Mouse (Mus musculus) olfactory bulb, adult 2 months (tissue): ENCODE results near the gene Mterf2. TPM values are rescaled to one million over a fixed set of nuclear protein-coding genes. Genes with fewer than 3 reads are reported as not detected.
A peak's percentile ranks its signal among the peaks of the same experiment; 100 is the strongest.

ENCODE experiments used
- H3K27ac ChIP-seq: fragments of 200-500 bp; 2 replicates; pipeline ENCODE4 v1.5.1; 2012; ENCODE audit warnings: low read depth, low read length; ENCODE audit not compliant: insufficient read depth
- H3K4me1 ChIP-seq: fragments of 200-500 bp; 2 replicates; pipeline ENCODE4 v1.6.1; 2012; ENCODE audit warnings: low read length; ENCODE audit not compliant: control insufficient read depth, insufficient read depth
- H3K4me3 ChIP-seq: fragments of 200-500 bp; 2 replicates; pipeline ENCODE4 v1.5.1; 2012; ENCODE audit warnings: mild to moderate bottlenecking, low read depth, low read length, moderate library complexity; ENCODE audit not compliant: insufficient read depth
- CTCF ChIP-seq: fragments of 200-500 bp; IDR thresholded peaks from 2 replicates; pipeline ENCODE4 v1.5.1; 2012; ENCODE audit warnings: low read depth, mild to moderate bottlenecking, low read length, moderate library complexity; ENCODE audit not compliant: insufficient read depth
- POLR2A ChIP-seq: fragments of 200-500 bp; IDR thresholded peaks from 2 replicates; pipeline ENCODE4 v1.6.1; 2012; ENCODE audit warnings: mild to moderate bottlenecking, low read depth, low read length, moderate library complexity; ENCODE audit not compliant: insufficient read depth
- WGBS: fragments of 180-500 bp; shearing (Covaris S2); methylation state at CpG from one replicate; pipeline ENCODE4 v1.1.7; 2018; 5-methylcytosine and 5-hydroxymethylcytosine counted together
- polyA plus RNA-seq: library from polyadenylated mRNA; stranded (reverse); fragments of >200 nt; gene quantifications from 2 replicates; pipeline ENCODE4 v1.2.4, GENCODE M21; 2012; ENCODE audit warnings: low replicate concordance; ENCODE audit not compliant: missing spikeins, insufficient read depth, insufficient read length

The Mterf2 gene
- not detected in 2 replicates for polyA plus RNA-seq

DNA sequence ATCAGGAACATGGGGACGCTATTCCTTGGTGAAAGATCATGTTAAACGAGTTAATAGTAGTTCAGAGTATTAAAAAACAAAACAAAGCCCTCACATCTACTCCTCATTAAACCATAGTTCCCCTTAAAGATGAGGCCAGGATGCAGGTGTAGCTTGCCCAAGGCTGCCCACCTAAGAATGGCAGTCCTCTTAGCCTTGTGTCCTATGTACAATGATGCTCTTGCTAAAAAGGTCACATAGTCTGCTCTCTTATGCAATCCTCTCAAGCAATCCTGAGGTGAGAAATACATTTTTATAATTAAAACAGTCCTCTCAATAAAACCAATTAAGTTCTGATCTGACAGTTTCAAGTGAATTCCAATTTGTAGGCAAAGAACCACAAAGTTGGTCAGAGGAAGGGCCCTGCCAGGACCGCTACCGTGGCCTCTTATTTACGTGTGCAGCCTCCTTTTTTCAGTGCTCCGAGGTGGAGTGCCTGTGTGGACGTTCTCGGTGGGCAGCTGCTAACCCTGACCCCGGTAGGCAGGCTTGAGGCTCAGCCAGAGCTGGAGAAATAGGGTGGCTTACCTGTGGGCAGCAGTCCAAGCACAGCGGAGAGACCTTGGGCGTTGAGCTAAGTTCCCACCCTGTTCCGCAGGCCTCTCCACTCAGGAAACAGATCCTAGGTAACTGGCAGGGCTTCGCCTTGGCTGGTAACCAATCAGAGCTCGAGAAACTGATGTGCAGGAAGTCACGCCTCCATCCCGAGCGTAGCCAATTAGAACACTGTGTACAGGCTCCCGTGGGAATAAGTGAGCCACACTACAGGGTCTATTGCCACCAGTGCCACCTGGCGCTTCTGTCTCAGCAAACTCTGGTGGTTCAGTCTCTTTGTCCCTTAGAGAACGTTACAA lies at the start of gene Mterf2:
Gene Mterf2 (minus strand): TSS at position 633 of the 893 bp plus-strand sequence.
- WGBS, result 2% methylated on average over 20 of the region's 20 CpGs
- Histone ChIP-seq H3K4me3 (peak within 1 kb of the TSS; percentile 81), H3K27ac (peak within 1 kb of the TSS; percentile 22; the same call in 1 of the 2 replicates), H3K4me1 (peaks cover 8% of the 10 kb centered on the region)
- TF ChIP-seq CTCF, result no peak
- 0 out of 2 replicates have a peak, but pooled peaks have one; percentile 10 for TF ChIP-seq POLR2A

DNA sequence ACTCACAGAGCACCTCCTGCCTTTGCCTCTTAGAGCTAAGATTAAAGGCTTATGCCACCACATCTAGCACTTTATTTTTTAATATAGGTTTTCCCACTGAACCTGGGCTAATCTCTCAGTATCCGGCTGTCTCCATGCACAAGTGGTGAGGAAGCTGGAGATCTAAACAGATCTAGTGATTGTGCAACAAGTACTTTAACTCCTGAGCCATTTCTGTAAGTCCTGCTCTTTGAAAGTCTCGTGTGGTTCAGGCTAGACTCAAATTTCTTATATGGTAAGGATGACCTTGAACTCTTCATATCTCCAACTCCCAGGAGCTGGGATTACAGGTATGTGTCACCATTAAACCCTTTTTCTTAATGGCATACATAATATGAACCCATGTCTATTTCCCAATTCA lies 48.8 kb upstream of the Mterf2 start:
- H3K4me3 ChIP-seq, result no peak overlapping the region

GRCm38 (mm10) chr10:85165306-85165705 lies 37.5 kb upstream of the Mterf2 start:
- Histone ChIP-seq H3K4me3 (no peak overlapping the region), H3K4me1 (no peaks in the 10 kb centered on the region; the same call in 1 of the 2 replicates), H3K27ac (no peak overlapping the region)
- 87% methylated on average over 5 of the region's 5 CpGs for WGBS
- TF ChIP-seq POLR2A (no peak), CTCF (no peak)

More for the DNA sequence above, 48.8 kb upstream of the Mterf2 start:
- Histone ChIP-seq H3K4me1 (no peaks in the 10 kb centered on the region), H3K27ac (no peak overlapping the region)
- TF ChIP-seq POLR2A, result no peak
- no peak for TF ChIP-seq CTCF
- 80% methylated on average over 2 of the region's 2 CpGs for WGBS

DNA sequence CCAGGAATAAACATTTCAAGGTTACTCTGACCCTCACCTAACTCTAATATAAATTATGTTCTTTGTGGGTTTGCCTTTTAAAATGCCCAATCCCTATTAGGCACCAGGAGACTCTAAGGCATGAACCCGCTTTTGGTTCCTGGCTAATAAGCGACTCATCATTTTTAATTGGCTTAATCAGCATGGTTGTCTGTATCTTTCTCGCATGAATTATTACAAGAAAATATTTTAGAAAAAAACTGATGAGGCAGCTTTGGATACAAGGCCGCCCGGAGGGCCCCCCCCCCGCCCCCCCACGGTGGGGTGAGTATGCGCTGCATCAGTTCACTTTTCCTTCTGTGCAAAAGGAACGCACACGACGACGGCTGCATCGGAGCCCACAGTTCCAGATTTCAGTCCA lies 37.0 kb upstream of the Mterf2 start:
- WGBS, result 91% methylated on average over 13 of the region's 13 CpGs
- no peak overlapping the region for H3K27ac ChIP-seq
- H3K4me1 ChIP-seq, result no peaks in the 10 kb centered on the region; the same call in 1 of the 2 replicates
- H3K4me3 ChIP-seq, result no peak overlapping the region
- no peak for TF ChIP-seq CTCF
- no peak for TF ChIP-seq POLR2A

GRCm38 (mm10) chr10:85161745-85162351 lies 34.0 kb upstream of the Mterf2 start:
- TF ChIP-seq POLR2A (no peak), CTCF (no peak)
- WGBS, result 48% methylated on average over 5 of the region's 5 CpGs
- H3K4me3 ChIP-seq, result no peak overlapping the region
- no peaks in the 10 kb centered on the region; the same call in 1 of the 2 replicates for H3K4me1 ChIP-seq
- no peak overlapping the region for H3K27ac ChIP-seq

DNA sequence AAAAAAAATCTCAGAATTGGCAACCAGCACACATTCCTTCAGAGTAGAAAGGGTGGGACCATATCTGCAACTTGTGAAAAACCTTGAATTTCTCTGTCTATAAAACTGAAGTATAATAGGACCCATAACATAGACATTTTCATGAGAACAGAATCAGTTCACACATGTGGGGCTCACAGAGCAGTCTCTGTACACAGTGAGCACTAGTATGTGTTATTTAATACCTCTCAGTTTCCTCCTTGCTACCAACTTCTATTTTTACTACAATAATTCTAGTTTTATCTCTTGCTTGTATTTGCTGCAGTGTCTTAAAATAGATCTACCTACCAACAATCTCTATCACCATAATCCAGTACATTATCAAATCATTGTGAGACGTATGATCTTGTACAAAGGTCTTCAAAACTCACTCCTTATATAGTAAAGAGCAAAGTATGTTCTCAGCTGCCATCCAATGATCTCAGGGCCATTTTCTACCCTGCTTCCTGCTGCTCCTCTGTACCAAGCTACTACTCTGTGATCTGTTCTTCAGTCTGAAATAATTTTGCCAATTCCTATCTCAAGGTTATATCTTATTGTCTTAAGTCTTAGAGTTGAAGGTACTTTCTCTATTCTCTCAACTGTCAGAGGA lies 32.3 kb upstream of the Mterf2 start:
- no peaks in the 10 kb centered on the region for H3K4me1 ChIP-seq
- TF ChIP-seq POLR2A, result no peak
- no peak for TF ChIP-seq CTCF
- 61% methylated on average over 1 of the region's 1 CpGs for WGBS
- H3K4me3 ChIP-seq, result no peak overlapping the region
- no peak overlapping the region for H3K27ac ChIP-seq

GRCm38 (mm10) chr10:85157451-85157850 lies 29.6 kb upstream of the Mterf2 start:
- WGBS, result 88% methylated on average over 7 of the region's 7 CpGs
- Histone ChIP-seq H3K4me1 (no peaks in the 10 kb centered on the region), H3K27ac (no peak overlapping the region), H3K4me3 (no peak overlapping the region)
- TF ChIP-seq POLR2A (no peak), CTCF (no peak)

- 11% methylated on average over 2 of the region's 2 CpGs for WGBS
- Histone ChIP-seq H3K4me1 (no peaks in the 10 kb centered on the region), H3K4me3 (no peak overlapping the region)
Observed at GRCm38 (mm10) chr10:85154195-85154594, 26.4 kb upstream of the Mterf2 start.

More at GRCm38 (mm10) chr10:85154195-85154594, 26.4 kb upstream of the Mterf2 start:
- H3K27ac ChIP-seq, result no peak overlapping the region
- TF ChIP-seq POLR2A (no peak), CTCF (no peak)
